Mouse (Mus musculus): Measurements from ENCODE around the gene Pbld2. TPM values are rescaled to one million over a fixed set of nuclear protein-coding genes. Genes with fewer than 3 reads are reported as not detected.
"Not testable (repeated sequence)": the region's sequence is repeated elsewhere in the genome, so short reads cannot be mapped to it uniquely, and the experiment has no call there.

Pbld2 gene
- total and polyA plus RNA-seq, 3 experiments, result 0.15 TPM; not detected in 1

DNA sequence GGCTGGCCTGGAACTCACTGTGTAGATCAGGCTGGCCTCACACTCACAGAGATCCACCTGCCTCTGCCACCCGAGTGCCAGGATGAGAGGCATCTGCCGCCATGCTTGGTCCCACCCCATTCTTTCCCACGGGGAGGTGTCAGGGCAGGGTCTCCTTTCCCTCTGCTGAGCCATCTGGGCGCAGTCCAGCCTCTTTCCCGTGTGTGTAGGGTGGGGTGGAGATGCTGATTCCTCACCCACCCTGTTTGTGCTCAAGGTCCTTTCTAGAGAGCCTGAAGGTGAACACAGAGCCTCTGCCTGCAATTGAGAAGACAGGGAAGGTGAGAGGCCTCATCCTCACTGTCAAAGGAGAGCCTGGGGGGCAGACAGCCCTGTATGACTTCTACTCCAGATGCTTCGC is 30.0 kb downstream of the Pbld2 start:
- DNase-seq (ENCODE audit: low read depth, low spot score); H3K4me3 ChIP-seq (ENCODE audit: control insufficient read depth in 1 of 2, insufficient read depth in 1 of 2, low read depth in 2 of 2, low read length in 2 of 2); H3K9ac ChIP-seq (ENCODE audit: control insufficient read depth, low read depth, low read length, poor library complexity, severe bottlenecking); H3K27ac ChIP-seq (ENCODE audit: control insufficient read depth, low read depth, low read length); H3K27me3 ChIP-seq (ENCODE audit: control insufficient read depth in 1 of 2, insufficient read depth in 2 of 2, low read length in 2 of 2); H3K4me1 ChIP-seq (ENCODE audit: control insufficient read depth in 1 of 2, insufficient read depth in 2 of 2, low read length in 2 of 2); H3K9me3 ChIP-seq (replicated peaks; ENCODE audit: insufficient read depth, low read length); H3K36me3 ChIP-seq (ENCODE audit: control insufficient read depth in 1 of 2, insufficient read depth in 2 of 2, low read length in 2 of 2); H3K79me2 ChIP-seq (ENCODE audit: control insufficient read depth, insufficient read depth, low read length, poor library complexity): not testable (repeated sequence)

DNA sequence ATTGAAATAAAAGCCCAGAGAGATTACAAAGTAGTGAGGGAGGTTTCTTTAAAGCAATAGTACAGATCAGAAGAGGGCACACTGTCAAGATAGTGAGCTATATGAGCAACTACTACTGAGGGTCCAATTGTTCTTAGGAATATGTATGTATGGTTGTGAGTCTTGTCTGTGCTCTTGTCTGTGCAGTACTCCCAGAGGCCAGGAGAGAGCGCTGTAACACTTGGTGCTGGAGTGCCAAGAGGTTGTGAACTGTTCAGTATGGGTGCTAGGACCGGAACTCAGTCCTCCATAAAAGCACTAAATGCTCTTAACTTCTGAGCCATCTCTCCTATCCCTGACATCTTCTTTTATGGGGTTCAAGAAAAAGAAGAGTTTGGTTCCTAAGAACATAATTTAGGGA is 30.5 kb downstream of the Pbld2 start:
- H3K4me3 ChIP-seq (ENCODE audit: control insufficient read depth in 1 of 2, insufficient read depth in 1 of 2, low read depth in 2 of 2, low read length in 2 of 2), result no peak overlapping the region
- no peak overlapping the region for H3K9ac ChIP-seq (ENCODE audit: control insufficient read depth, low read depth, low read length, poor library complexity, severe bottlenecking)
- H3K79me2 ChIP-seq (ENCODE audit: control insufficient read depth, insufficient read depth, low read length, poor library complexity), result no peaks in the 10 kb centered on the region
- no peaks in the 10 kb centered on the region for H3K36me3 ChIP-seq (ENCODE audit: control insufficient read depth in 1 of 2, insufficient read depth in 2 of 2, low read length in 2 of 2)
- no peak overlapping the region for H3K27ac ChIP-seq (ENCODE audit: control insufficient read depth, low read depth, low read length)
- H3K9me3 ChIP-seq (replicated peaks; ENCODE audit: insufficient read depth, low read length), result no peaks in the 10 kb centered on the region
- H3K4me1 ChIP-seq (ENCODE audit: control insufficient read depth in 1 of 2, insufficient read depth in 2 of 2, low read length in 2 of 2), result no peaks in the 10 kb centered on the region
- DNase-seq (ENCODE audit: low read depth, low spot score), result peak; percentile 34
- TF ChIP-seq MAFK (IDR thresholded peaks at IDR 0.05; ENCODE audit: borderline replicate concordance, low read depth, low read length) (no peak), RAD21 (IDR thresholded peaks at IDR 0.05; ENCODE audit: low read depth, low read length) (peak; percentile 20), CTCF (IDR thresholded peaks at IDR 0.05 in 2 of 3, conservative IDR thresholded peaks at IDR 0.05 in 1 of 3; ENCODE audit: control insufficient read depth in 1 of 3, insufficient read depth in 1 of 3, low read depth in 2 of 3, low read length in 3 of 3, poor library complexity in 1 of 3, severe bottlenecking in 1 of 3) (peak; percentile 30 to 49 (median 44)), SMC3 (IDR thresholded peaks at IDR 0.05; ENCODE audit: low read depth, low read length) (peak; percentile 33)
- no peaks in the 10 kb centered on the region; a peak in 1 of 4 replicates for H3K27me3 ChIP-seq (ENCODE audit: control insufficient read depth in 1 of 2, insufficient read depth in 2 of 2, low read length in 2 of 2)

- Histone ChIP-seq H3K4me3 (ENCODE audit: control insufficient read depth in 1 of 2, insufficient read depth in 1 of 2, low read depth in 2 of 2, low read length in 2 of 2) (no peak overlapping the region), H3K27me3 (ENCODE audit: control insufficient read depth in 1 of 2, insufficient read depth in 2 of 2, low read length in 2 of 2) (no peaks in the 10 kb centered on the region; a peak in 1 of 4 replicates), H3K27ac (ENCODE audit: control insufficient read depth, low read depth, low read length) (no peak overlapping the region), H3K9me3 (replicated peaks; ENCODE audit: insufficient read depth, low read length) (no peaks in the 10 kb centered on the region), H3K4me1 (ENCODE audit: control insufficient read depth in 1 of 2, insufficient read depth in 2 of 2, low read length in 2 of 2) (no peaks in the 10 kb centered on the region; a peak in 1 of 4 replicates), H3K79me2 (ENCODE audit: control insufficient read depth, insufficient read depth, low read length, poor library complexity) (no peaks in the 10 kb centered on the region), H3K9ac (ENCODE audit: control insufficient read depth, low read depth, low read length, poor library complexity, severe bottlenecking) (no peak overlapping the region), H3K36me3 (ENCODE audit: control insufficient read depth in 1 of 2, insufficient read depth in 2 of 2, low read length in 2 of 2) (no peaks in the 10 kb centered on the region)
- no peak for DNase-seq (ENCODE audit: low read depth, low spot score)
- TF ChIP-seq ZKSCAN1 (IDR thresholded peaks at IDR 0.05; ENCODE audit: low read depth, low read length) (no peak), POLR2AphosphoS2 (IDR thresholded peaks at IDR 0.05; ENCODE audit: low read length) (no peak), ETS1 (IDR thresholded peaks at IDR 0.05; ENCODE audit: low read depth, low read length) (no peak), MXI1 (IDR thresholded peaks at IDR 0.05; ENCODE audit: low read depth, low read length) (no peak), ZMIZ1 (IDR thresholded peaks at IDR 0.05; ENCODE audit: low read depth, low read length) (no peak), GATA1 (IDR thresholded peaks at IDR 0.05; ENCODE audit: low read depth, low read length) (no peak), NRF1 (IDR thresholded peaks at IDR 0.05; ENCODE audit: insufficient read depth, low read depth, low read length, poor library complexity, severe bottlenecking) (no peak), CHD1 (IDR thresholded peaks at IDR 0.05; ENCODE audit: low read depth, low read length) (no peak), HCFC1 (IDR thresholded peaks at IDR 0.05; ENCODE audit: low read depth, low read length) (no peak), MEF2A (IDR thresholded peaks at IDR 0.05; ENCODE audit: extremely low read depth, insufficient replicate concordance, low read depth, low read length, poor library complexity, severe bottlenecking) (no peak), CTCF (IDR thresholded peaks at IDR 0.05 in 2 of 3, conservative IDR thresholded peaks at IDR 0.05 in 1 of 3; ENCODE audit: control insufficient read depth in 1 of 3, insufficient read depth in 1 of 3, low read depth in 2 of 3, low read length in 3 of 3, poor library complexity in 1 of 3, severe bottlenecking in 1 of 3) (no peak), RCOR1 (IDR thresholded peaks at IDR 0.05; ENCODE audit: low read depth, low read length) (no peak), KAT2A (conservative IDR thresholded peaks at IDR 0.05; ENCODE audit: low read depth, low read length) (no peak), USF1 (IDR thresholded peaks at IDR 0.05; ENCODE audit: low read depth, low read length) (no peak), ZC3H11A (IDR thresholded peaks at IDR 0.05; ENCODE audit: low read depth, low read length) (no peak)
These were observed 33.0 kb downstream of the Pbld2 start for GRCm38 (mm10) chr10:63056966-63057750.

Measured in MEL (cell line).